Mouse (Mus musculus): ENCODE results near the gene Cwc22. TPM values are rescaled to one million over a fixed set of nuclear protein-coding genes. Genes with fewer than 3 reads are reported as not detected.

Gene Cwc22
- total RNA-seq (2023) = 10 to 100 TPM; 43.1 to 50.3 TPM

GRCm38 (mm10) chr2:77945596-77946485, at the start of gene Cwc22:
TSS of gene Cwc22 (minus strand) at chr2:77946375.

Other genes with a start within 250 kb of the Cwc22 start
- not detected for gene Zfp385b, start 126.7 kb downstream of the Cwc22 start, total RNA-seq (2023)